14 mouse cellular contexts compared by ENCODE assay signal in genomic region chr4:151538446-151539166, GRCm38 (mm10).
DNase-seq lines count a peak whose midpoint lies in the region; ATAC-seq and TF ChIP-seq lines count a peak whose summit lies in the region.
"Had no signal": no experiment of that assay in that cellular context is flagged by ENCODE, and none has a peak within 500 bp of the region (broad histone marks: within the 10 kb centered on the region; RNA-seq: fewer than 3 reads in every experiment).

No protein-coding gene starts in this region.

- TF ChIP-seq CTCF in layer of hippocampus, adult 2 months (conservative IDR thresholded peaks at IDR 0.05), result no peak

- H3K36me3 ChIP-seq in forebrain, embryonic 14.5 days (ENCODE audit: control insufficient read depth, insufficient read depth, low read length), result no peaks in the 10 kb centered on the region
- H3K36me3 ChIP-seq in hindbrain, embryonic 14.5 days (replicated peaks; ENCODE audit: control insufficient read depth, insufficient read depth), result no peaks in the 10 kb centered on the region
- H3K36me3 ChIP-seq in neural tube, embryonic 14.5 days (ENCODE audit: control insufficient read depth, insufficient read depth, low read length), result no peaks in the 10 kb centered on the region
- H3K36me3 ChIP-seq: embryonic facial prominence, embryonic 12.5 days; heart, embryonic 10.5 days; liver, embryonic 15.5 days had no signal

- 0 out of 2 replicates have a peak overlapping the region, but pooled peaks have one; percentile 6 for H3K27ac ChIP-seq in layer of hippocampus, adult 2 months
- H3K27ac ChIP-seq in forebrain, embryonic 14.5 days (ENCODE audit: low read depth, low read length), result peak overlapping the region; percentile 63
- H3K27ac ChIP-seq in hindbrain, embryonic 14.5 days, result peak overlapping the region; percentile 65
- peak overlapping the region; percentile 41 for H3K27ac ChIP-seq in neural tube, embryonic 14.5 days (ENCODE audit: low read depth, low read length)
- H3K27ac ChIP-seq: embryonic facial prominence, embryonic 12.5 days; heart, embryonic 10.5 days; liver, embryonic 15.5 days had no signal

- H3K27me3 ChIP-seq in forebrain, embryonic 14.5 days (replicated peaks; ENCODE audit: control insufficient read depth, insufficient read depth, low read length), result no peaks in the 10 kb centered on the region
- H3K27me3 ChIP-seq in hindbrain, embryonic 14.5 days (ENCODE audit: control insufficient read depth, insufficient read depth, low read length), result no peaks in the 10 kb centered on the region
- no peaks in the 10 kb centered on the region for H3K27me3 ChIP-seq in neural tube, embryonic 14.5 days (ENCODE audit: control insufficient read depth, insufficient read depth, low read length)
- H3K27me3 ChIP-seq: embryonic facial prominence, embryonic 12.5 days; liver, embryonic 15.5 days had no signal

- no peak overlapping the region for H3K4me3 ChIP-seq in layer of hippocampus, adult 2 months
- no peak overlapping the region for H3K4me3 ChIP-seq in forebrain, embryonic 14.5 days (ENCODE audit: low read depth, low read length)
- no peak overlapping the region for H3K4me3 ChIP-seq in hindbrain, embryonic 14.5 days (replicated peaks; ENCODE audit: low read length)
- no peak overlapping the region for H3K4me3 ChIP-seq in neural tube, embryonic 14.5 days (ENCODE audit: low read depth, low read length)
- H3K4me3 ChIP-seq: embryonic facial prominence, embryonic 12.5 days; heart, embryonic 10.5 days; liver, embryonic 15.5 days had no signal

- peaks cover 2% of the 10 kb centered on the region; the same call in 1 of the 2 replicates for H3K4me1 ChIP-seq in forebrain, embryonic 14.5 days (ENCODE audit: control insufficient read depth, insufficient read depth, low read length)
- peaks cover 44% of the 10 kb centered on the region for H3K4me1 ChIP-seq in hindbrain, embryonic 14.5 days (replicated peaks; ENCODE audit: control insufficient read depth, insufficient read depth, low read length)
- H3K4me1 ChIP-seq in neural tube, embryonic 14.5 days (ENCODE audit: control insufficient read depth, insufficient read depth, low read length), result peaks cover 7% of the 10 kb centered on the region; the same call in 1 of the 2 replicates
- H3K4me1 ChIP-seq: liver, embryonic 15.5 days had no signal

- WGBS in forebrain, embryonic 14.5 days, result 63% methylated on average over 18 of the region's 18 CpGs
- 46% methylated on average over 18 of the region's 18 CpGs for WGBS in hindbrain, embryonic 14.5 days
- WGBS in neural tube, embryonic 14.5 days, result 51% methylated on average over 18 of the region's 18 CpGs

- peak; percentile 55 for ATAC-seq in forebrain, embryonic 14.5 days
- ATAC-seq in hindbrain, embryonic 14.5 days (ENCODE audit: low FRiP score), result peak; percentile 39; the same call in 1 of the 2 replicates
- ATAC-seq in neural tube, embryonic 14.5 days (ENCODE audit: low read depth), result peak; percentile 41; the same call in 1 of the 2 replicates

- no peak overlapping the region for H3K4me2 ChIP-seq in forebrain, embryonic 14.5 days (ENCODE audit: low read length)
- H3K4me2 ChIP-seq in hindbrain, embryonic 14.5 days (replicated peaks), result no peak overlapping the region
- no peak overlapping the region for H3K4me2 ChIP-seq in neural tube, embryonic 14.5 days (ENCODE audit: low read depth, low read length)
- H3K4me2 ChIP-seq: embryonic facial prominence, embryonic 12.5 days; liver, embryonic 15.5 days had no signal

- peak in 1 of 2 experiments; percentile 26 for DNase-seq in layer of hippocampus, adult 2 months (ENCODE audit: low spot score in 2 of 2)
- no peak for DNase-seq in layer of hippocampus, adult 9-10 months (ENCODE audit: low spot score)
- DNase-seq in forebrain, embryonic 14.5 days (ENCODE audit: low spot score), result peak; percentile 59
- DNase-seq in hindbrain, embryonic 14.5 days (ENCODE audit: low spot score), result no peak
- DNase-seq in left cerebral cortex, adult 8-10 months (ENCODE audit: low spot score in 2 of 2), result no peak
- DNase-seq in cerebellum, postnatal 4 days (ENCODE audit: low spot score in 2 of 2), result no peak
- DNase-seq: cerebellum, adult 2 months; heart, postnatal 4 days; kidney, postnatal 14 days; lung, postnatal 4 days had no signal

- no peak overlapping the region for H3K9ac ChIP-seq in forebrain, embryonic 14.5 days (ENCODE audit: low read length)
- peak overlapping the region; percentile 39; the same call in 1 of the 2 replicates for H3K9ac ChIP-seq in hindbrain, embryonic 14.5 days
- H3K9ac ChIP-seq in neural tube, embryonic 14.5 days (replicated peaks; ENCODE audit: low read depth, low read length), result no peak overlapping the region
- H3K9ac ChIP-seq: embryonic facial prominence, embryonic 12.5 days; liver, embryonic 15.5 days had no signal

- H3K9me3 ChIP-seq in forebrain, embryonic 14.5 days (replicated peaks; ENCODE audit: control insufficient read depth, low read length), result no peaks in the 10 kb centered on the region
- H3K9me3 ChIP-seq in hindbrain, embryonic 14.5 days (ENCODE audit: control insufficient read depth, low read length), result no peaks in the 10 kb centered on the region
- H3K9me3 ChIP-seq in neural tube, embryonic 14.5 days (ENCODE audit: control insufficient read depth, low read length), result no peaks in the 10 kb centered on the region
- H3K9me3 ChIP-seq: embryonic facial prominence, embryonic 12.5 days; heart, embryonic 10.5 days; liver, embryonic 15.5 days had no signal

Comparison
In these comparisons a context has a peak if more than half of its experiments do, and no peak if none do; other contexts are left out.
1. H3K27ac ChIP-seq: peak in every context shown above with its lines; median percentile 65 in hindbrain, embryonic 14.5 days; 63 in forebrain, embryonic 14.5 days; 41 in neural tube, embryonic 14.5 days; 6 in layer of hippocampus, adult 2 months.